Mouse (Mus musculus) gastrocnemius, postnatal 25 days (tissue): ENCODE results near the gene Col4a2. TPM values are rescaled to one million over a fixed set of nuclear protein-coding genes. Genes with fewer than 3 reads are reported as not detected.
A peak's percentile ranks its signal among the peaks of the same experiment; 100 is the strongest.

Experiments used
- DNase-seq: peaks from one replicate; pipeline ENCODE4 v3.0.0; 2022
- total RNA-seq, 2 experiments: library from RNA; stranded (reverse); gene quantifications; 1 replicate in 1 of 2; 2 replicates in 1 of 2; pipeline ENCODE4 v1.2.3; 2021

Col4a2 gene
- total RNA-seq, 2 experiments from 2014 or later: 101 to 136 TPM

GRCm38 (mm10) chr8:11383379-11383778, 70.8 kb downstream of the Col4a2 start:
- DNase-seq: no peak

- DNase-seq: no peak
Measured at GRCm38 (mm10) chr8:11384841-11385240, 72.2 kb downstream of the Col4a2 start.

GRCm38 (mm10) chr8:11385272-11385905, 72.8 kb downstream of the Col4a2 start:
- DNase-seq: no peak

DNA sequence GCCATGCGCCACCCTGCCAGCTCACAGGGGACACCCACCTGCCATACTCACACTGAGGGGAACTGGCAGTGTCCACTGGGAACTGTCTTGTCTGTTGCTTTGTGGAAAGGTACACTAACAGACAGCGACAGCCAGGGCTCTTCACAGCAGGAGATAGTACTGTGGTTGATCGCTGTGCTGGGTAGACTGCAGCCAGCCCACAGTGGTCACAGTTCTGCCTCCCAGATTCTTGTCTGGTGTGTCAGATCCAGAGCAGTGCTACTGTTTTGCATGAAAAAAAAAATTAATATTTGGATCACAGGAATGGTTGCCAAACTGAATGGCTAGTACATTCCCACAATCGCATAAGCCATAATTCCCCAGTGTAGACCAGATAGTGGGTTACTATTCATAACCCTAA, 74.7 kb downstream of the Col4a2 start:
- DNase-seq: no peak

DNA sequence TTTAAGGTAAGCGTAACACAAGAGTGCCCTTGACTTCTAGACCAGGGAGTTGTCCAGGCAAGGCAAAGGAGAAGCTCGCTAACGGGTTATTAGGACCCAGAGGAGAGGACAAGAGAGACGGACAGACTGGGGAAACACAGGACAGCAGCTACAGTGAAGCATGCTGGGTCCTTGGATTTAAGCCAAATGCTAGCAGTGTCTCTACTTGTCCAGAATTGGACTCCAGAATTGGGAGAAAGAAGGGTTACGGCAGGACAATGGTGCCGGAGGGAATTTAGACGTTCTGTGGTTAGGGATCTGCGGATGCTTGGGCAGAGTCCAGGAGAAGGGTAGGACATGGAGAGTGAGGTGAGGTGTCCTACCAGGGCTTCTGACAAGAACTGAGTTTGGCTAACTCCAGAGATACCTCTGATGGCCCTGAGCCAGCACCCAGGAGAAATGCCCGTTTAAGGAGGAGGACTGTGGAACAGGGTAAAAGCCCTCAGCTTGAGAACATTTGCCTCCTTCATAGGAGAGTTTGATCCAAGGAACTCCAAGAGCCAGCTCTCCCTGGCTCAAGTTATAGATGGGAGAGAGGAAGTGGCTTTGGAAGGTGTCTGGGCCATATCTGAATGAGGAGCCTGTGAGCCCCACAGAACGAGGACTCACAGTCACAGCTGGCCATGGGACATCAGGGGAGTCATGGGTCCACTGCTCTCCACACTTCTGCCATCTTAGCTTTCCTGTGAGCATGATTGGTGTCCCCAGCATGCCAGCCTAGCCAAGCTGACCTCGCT, 76.9 kb downstream of the Col4a2 start:
- no peak for DNase-seq

DNA sequence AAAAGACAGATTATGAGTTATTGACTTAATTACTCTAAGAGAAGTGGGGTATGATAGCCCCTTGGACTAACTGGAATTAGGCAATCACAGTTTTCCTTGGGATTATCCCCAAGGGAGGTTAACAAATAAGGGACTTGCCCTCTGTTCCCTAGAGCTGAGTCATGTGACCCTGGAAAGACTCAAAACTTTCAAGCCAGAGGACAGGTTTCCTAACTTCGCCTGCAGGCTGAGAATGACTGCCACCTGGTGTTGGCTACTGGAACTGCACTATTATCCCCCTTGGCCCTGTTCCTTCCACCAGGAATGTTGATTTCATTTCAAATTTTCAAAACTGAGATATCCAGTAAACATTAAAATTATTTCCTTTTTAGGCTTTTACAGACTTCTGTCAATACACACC, 80.1 kb downstream of the Col4a2 start:
- no peak for DNase-seq

DNA sequence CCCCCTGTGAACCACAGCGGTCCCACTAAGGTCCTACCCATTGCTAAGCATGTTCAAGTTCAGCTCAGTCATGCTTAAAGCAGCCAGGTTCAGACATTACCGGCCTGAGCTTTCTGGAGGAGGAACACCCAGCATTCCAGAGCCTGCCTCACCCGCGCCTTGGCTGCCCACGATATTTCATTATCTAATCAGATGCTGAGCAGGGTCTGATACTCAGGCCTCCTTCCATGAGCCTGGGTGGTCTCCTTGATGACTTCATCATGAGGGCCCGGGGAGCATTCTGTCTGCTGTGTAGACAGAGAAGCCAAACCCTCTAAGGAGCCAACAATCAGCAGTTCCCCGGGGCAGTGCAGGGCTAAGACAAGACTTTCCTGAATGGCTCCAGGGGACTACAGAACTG, 80.6 kb downstream of the Col4a2 start:
- peak; percentile 49 for DNase-seq

DNA sequence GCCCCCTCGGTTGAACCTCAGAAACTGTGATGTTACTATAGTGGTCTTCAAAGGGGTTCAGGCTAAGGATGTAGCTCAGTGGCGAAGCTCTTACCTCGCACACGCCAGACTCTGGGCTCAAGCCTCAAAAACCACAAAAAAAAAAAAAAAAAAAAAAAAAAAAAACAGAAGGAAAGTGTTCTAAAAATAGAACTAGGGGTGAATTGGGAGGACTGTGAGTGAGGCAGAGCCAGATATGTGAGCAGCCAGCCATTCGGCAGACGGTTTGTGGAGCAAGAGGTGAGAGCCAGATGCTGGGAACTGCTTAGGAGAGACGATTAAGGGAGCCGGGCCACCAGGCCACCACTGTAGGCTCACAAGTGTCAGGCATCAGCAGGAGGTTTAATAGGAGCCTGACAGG, 81.0 kb downstream of the Col4a2 start:
- DNase-seq: no peak

GRCm38 (mm10) chr8:11394773-11395172, 82.2 kb downstream of the Col4a2 start:
- DNase-seq: peak; percentile 15

DNA sequence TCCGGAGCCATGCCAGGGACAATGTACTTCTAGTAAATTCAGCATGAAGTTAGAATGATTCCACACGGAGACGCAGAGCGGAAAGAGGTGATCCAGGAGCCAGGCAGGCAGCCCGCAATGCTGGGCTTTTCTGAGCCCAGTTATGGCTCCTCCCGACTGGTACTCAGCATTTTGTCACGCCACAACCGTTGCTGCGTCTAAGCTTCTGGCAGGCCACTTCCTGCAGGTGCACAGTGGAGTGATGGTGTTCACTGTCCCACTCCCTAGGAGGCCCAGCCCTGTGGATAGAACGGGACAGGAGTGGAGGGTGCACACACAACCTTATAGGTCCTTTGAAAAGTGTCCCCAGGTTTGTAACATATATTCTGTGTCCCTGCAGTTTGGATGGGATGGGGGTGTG, 83.0 kb downstream of the Col4a2 start:
- DNase-seq: peak; percentile 3

- peak; percentile 35 for DNase-seq
Measured at GRCm38 (mm10) chr8:11396111-11396510, 83.5 kb downstream of the Col4a2 start.

GRCm38 (mm10) chr8:11397126-11397525, 84.5 kb downstream of the Col4a2 start:
- no peak for DNase-seq

DNA sequence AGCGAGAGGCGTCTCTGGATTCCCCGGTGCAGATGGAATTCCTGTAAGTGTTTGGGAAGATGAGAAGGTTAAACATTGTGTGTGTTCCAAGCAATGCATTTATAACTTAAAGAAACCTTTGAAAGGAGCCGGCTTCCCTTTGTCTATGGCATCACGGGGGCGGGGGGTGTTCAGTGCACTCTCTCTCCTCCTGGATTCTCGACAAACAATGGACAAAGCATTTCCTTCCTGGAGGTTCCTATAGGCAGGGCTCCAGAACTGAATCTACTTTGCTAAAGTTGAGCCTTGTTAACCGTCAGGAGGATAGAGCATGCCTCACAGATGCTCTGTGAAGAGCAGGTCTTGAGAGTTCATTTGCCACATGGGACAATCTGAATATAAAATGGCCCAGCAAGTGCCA, 87.1 kb downstream of the Col4a2 start:
- no peak for DNase-seq

- no peak for DNase-seq
Measured at GRCm38 (mm10) chr8:11400244-11400643, 87.6 kb downstream of the Col4a2 start.

DNA sequence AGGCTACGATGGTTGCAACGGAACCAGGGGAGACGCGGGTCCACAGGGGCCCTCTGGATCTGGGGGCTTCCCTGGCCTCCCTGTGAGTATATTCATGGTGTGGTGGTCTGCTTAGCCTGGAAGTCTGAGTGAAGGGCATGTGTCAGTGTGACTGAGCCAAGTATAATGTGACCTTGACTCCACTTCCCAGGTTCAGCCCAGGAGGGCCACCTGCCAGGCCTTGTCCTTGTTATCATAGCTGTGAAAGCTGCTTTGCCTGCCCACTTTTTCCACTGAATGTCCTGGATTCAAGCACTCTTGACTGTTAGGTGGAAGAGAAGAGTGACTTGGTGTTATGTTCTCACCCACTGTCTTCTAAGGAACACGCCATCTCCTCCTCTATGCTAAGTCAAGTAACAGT, 88.6 kb downstream of the Col4a2 start:
- no peak for DNase-seq

GRCm38 (mm10) chr8:11402220-11402619, 89.6 kb downstream of the Col4a2 start:
- no peak for DNase-seq

GRCm38 (mm10) chr8:11403813-11404212, 91.2 kb downstream of the Col4a2 start:
- no peak for DNase-seq

GRCm38 (mm10) chr8:11404614-11405013, 92.0 kb downstream of the Col4a2 start:
- peak; percentile 45 for DNase-seq

DNA sequence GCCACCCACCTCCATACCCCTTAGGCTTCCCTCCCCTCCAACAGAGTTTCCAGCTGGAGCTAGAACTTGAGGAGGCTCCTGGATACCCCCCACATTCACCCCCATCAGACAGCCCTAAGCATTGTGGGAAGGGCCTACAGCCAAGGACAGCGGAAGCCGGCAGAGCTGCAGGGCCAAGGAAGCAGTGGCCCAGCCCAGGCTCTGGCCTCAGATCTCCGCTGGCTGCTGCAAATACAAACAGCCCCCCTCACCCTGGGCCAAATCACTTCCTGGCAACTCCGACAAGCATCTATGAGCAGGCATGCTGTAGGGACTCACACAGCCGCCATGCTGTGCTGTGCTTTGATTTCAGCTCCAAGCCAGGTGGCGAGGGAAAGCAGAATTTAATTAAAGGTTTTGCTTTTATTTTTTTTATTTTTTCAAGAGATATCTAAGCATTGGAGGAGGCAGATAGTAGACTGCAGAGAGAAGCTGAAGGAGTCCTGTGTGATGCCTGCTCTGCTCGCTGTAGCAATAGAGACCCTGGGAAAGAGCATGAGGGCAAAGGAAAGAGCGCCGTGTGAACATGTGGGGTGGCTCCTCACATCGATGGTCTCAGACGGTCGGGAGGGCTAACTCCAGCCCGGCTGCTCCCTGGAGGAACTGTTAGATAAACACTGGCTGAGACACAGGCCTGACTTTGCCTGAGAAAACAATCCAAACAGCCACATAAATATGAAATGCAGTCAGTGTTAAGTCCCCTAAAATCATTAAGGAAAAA, 93.3 kb downstream of the Col4a2 start:
- peak; percentile 83 for DNase-seq

- peak; percentile 52 for DNase-seq
Measured at GRCm38 (mm10) chr8:11411504-11412124, 99.0 kb downstream of the Col4a2 start.

- DNase-seq: no peak
Measured at GRCm38 (mm10) chr8:11412450-11412849, 99.8 kb downstream of the Col4a2 start.

- DNase-seq: no peak
Measured at GRCm38 (mm10) chr8:11414304-11414703, 101.7 kb downstream of the Col4a2 start.

DNA sequence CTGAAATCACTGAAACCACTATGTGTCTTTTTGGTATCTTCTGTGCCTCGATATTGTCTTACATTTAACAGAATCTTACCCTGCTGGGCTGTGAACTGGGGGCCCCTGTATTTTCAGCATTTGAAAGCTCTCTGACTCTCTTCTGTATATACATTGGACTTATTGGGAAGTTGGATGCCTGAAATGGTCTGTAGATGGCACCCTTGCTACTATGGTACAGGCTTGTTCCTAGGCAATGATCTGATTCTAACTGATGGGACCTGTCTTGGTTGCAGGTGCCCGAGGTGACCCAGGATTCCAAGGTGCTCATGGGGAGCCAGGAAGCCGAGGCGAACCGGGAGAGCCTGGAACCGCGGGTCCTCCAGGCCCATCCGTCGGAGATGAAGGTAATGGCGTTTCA, 102.5 kb downstream of the Col4a2 start:
- no peak for DNase-seq
